Mouse (Mus musculus): Measurements from ENCODE around the gene Nup160.

DNA sequence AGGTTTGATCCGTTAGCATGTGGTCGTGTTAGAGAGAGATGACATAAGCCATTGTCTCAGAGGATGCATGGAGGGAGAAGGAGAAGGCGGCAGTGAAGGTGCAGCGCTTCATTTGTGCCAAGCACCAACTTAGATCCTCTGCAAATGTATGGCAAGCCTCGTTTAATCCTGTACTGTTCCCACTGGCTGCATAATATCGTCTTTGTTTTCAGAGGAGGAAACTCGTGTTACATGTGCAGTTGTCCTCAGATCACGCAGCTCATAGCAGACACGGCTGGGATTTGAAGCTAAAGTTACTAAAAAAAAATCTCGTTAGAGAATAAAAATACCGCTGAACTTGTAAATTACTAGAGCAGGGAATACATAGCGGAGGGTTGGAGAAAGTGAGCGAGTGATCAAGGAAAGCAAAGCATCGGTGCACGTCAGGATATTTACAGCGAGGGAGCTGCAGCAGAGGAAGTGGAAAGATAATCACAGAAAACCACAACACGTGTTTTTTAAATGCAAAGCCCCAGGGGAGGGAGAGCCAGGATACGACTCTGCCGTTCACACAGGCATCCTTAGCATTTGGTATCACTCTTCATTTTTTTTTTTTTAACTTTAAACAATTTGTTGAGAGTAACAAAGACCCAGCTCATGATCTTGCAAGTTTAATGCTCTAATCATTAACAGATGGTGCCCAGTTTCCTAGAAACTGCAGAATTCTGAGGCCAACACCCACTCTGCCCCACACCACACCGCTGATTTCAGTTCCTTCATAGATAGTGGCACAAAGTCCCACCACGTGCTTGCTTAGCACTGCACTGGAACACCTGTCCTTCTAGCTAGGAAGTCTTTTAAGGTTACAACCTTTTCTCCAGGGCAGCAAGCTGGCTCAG, 9.4 kb upstream of the Nup160 start:
- TF ChIP-seq CTCF (IDR thresholded peaks at IDR 0.05; ENCODE audit: borderline replicate concordance, control insufficient read depth, extremely low read depth, insufficient read depth, low read length, poor library complexity) = no peak
- no peak for TF ChIP-seq POLR2A (IDR thresholded peaks at IDR 0.05; ENCODE audit: control insufficient read depth, extremely low read depth, insufficient read depth, low read length, poor library complexity)
